Mouse (Mus musculus): ENCODE measurements around the gene Ankrd11. TPM values are rescaled to one million over a fixed set of nuclear protein-coding genes. Genes with fewer than 3 reads are reported as not detected.
A peak's percentile ranks its signal among the peaks of the same experiment; 100 is the strongest.
"Not testable (repeated sequence)": the region's sequence is repeated elsewhere in the genome, so short reads cannot be mapped to it uniquely, and the experiment has no call there.

The Ankrd11 gene
- total RNA-seq, 2 experiments from 2014 or later, result 60.3 to 62.1 TPM

DNA sequence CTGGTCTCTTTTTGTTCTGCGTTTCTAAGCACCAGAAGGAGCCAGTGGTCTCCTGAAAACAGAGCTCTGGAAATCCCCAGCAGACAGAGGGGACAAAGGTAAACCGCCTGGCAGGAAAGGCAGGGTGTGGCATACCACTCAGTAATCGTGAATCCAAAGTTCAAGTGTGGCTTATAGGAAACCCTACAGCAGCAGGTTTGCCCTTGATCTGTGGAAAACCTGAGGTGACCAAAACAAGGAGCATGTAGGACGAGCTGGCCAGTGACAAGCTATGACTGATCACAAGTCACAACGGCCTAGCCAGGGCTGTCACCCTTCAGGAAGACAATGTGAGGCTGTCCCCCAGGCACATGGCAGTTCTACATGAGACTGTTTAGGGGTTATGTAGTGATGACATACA lies 9.4 kb upstream of the Ankrd11 start:
- no peak for TF ChIP-seq CTCF (IDR thresholded peaks at IDR 0.05)
- Histone ChIP-seq H3K4me3 (no peak overlapping the region), H3K27ac (no peak overlapping the region)
- no peak for DNase-seq
- intact Hi-C loops (cut with DNase I), result no loop called here

DNA sequence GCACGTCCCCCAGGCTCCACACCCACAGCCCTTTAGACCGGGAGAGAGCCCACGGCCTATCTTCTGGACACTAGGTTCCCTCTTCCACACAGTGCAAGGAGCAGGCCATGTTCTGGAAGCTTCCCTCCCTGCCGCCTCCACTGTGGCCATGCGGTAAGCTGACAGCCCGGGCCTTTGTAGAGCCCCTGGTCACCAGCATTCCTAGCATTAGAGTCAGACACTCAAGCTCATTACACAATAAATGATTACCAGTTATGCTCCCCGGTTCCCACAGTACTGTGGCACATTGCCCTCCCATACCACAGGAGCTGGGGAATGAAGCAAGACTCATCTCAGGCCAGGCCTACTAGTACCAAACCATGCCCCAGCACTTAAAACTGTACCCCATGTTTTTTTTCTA lies 6.3 kb upstream of the Ankrd11 start:
- TF ChIP-seq CTCF (IDR thresholded peaks at IDR 0.05), result no peak
- Histone ChIP-seq H3K4me3 (no peak overlapping the region), H3K27ac (no peak overlapping the region)
- intact Hi-C loops (cut with DNase I), result no loop called here
- no peak for DNase-seq

DNA sequence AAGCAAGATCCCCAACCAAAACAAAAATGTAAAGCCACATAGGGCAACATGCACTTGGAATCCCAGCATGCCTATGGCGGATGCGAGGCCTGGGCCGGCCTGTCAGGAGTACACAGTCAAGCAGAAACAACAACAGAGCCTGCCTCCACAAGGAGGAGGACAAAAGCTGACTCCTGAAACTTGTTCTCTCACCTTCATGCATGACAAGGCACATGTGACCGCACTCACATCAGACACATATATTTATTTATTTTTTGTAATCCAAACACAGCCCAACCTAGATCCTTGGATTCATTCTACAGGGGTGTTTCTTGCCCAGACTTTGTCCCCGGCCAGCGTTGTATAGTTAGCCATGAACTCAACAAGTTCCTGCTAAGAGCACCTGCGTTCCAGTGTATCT lies 5.8 kb upstream of the Ankrd11 start:
- Histone ChIP-seq H3K27ac (no peak overlapping the region), H3K4me3 (no peak overlapping the region)
- DNase-seq, result no peak
- intact Hi-C loops (cut with DNase I), result loop anchor here (2.0 kb wide), 1 partner anchor 17 kb away; no protein-coding TSS in a partner anchor
- TF ChIP-seq CTCF (IDR thresholded peaks at IDR 0.05), result no peak

DNA sequence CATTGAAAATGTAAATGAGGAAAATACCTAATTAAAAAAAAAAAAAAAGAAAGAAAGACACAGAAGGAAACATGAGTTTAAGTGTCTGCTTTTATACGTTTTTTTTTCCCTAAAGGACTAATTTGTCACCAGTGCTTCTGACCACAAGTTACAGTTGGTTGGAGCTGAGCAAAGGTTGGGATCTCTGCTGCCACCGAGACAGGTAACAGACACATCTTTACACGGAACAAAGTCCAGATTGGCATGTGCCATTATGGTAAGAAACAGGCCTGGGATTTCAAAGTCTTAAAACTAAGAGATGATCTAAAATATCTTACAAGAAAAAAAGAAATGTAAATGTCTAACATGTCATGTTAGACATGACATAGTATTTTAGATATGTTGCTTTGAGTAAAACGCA lies 4.6 kb upstream of the Ankrd11 start:
- H3K27ac ChIP-seq, result no peak overlapping the region
- intact Hi-C loops (cut with DNase I), result loop anchor here (2.0 kb wide), 1 partner anchor 18 kb away; no protein-coding TSS in a partner anchor
- TF ChIP-seq CTCF (IDR thresholded peaks at IDR 0.05), result no peak
- no peak overlapping the region for H3K4me3 ChIP-seq
- DNase-seq, result no peak

DNA sequence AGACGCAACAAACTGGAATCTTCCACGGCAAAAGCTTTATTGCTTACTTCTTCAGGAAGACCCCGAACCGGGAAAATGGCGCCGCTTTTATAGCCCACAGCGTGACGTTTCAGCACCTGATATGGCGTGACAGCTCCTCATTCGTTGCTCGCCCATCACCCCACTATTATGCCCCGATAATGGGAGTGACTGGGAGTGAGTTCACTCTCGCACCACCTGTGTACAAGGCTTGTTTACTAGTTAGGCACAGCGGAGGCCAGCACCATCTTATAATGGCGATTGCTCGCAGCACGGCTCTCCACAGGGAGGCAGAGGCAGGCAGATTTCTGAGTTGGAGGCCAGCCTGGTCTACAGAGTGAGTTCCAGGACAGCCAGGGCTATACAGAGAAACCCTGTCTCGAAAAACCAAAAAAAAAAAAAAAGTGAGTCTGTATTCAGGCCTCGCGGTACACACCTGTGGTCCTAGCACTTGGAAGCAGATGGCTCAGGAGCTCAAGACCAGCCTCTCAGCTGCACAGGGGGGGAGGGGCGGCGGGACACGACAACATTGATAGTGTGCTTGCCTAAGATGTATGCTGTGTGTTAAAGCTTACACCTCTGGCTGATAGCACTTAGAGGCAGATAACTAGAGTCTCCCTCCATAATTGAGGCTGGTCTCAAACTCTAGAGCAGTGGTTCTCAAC lies 2.8 kb upstream of the Ankrd11 start:
- H3K27ac ChIP-seq; DNase-seq; H3K4me3 ChIP-seq; intact Hi-C loops (cut with DNase I): not testable (repeated sequence)

DNA sequence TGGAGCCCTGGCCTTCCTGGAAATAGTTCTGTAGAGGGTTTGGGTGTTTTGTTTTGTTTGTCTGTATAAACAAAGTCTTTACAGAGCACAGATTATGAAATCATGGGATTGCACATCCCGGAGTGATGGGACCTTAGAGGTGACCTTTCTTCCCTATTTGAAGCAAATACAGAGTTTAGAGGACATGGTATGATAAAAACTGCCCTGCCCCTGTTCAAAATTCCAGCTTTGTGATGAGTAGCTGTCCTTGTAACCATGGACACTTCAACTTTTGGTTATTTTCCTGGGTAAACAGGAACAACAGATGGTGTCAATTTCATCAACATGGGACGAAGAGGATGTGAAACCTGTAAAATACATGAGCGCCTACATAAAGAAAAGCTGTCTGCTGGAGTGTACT lies 1.9 kb upstream of the Ankrd11 start:
- no peak for TF ChIP-seq CTCF (IDR thresholded peaks at IDR 0.05)
- Histone ChIP-seq H3K27ac (peak overlapping the region; percentile 95; the same call in 1 of the 2 replicates), H3K4me3 (no peak overlapping the region; the same call in 1 of the 2 replicates)
- intact Hi-C loops (cut with DNase I), result no loop called here
- DNase-seq, result no peak

DNA sequence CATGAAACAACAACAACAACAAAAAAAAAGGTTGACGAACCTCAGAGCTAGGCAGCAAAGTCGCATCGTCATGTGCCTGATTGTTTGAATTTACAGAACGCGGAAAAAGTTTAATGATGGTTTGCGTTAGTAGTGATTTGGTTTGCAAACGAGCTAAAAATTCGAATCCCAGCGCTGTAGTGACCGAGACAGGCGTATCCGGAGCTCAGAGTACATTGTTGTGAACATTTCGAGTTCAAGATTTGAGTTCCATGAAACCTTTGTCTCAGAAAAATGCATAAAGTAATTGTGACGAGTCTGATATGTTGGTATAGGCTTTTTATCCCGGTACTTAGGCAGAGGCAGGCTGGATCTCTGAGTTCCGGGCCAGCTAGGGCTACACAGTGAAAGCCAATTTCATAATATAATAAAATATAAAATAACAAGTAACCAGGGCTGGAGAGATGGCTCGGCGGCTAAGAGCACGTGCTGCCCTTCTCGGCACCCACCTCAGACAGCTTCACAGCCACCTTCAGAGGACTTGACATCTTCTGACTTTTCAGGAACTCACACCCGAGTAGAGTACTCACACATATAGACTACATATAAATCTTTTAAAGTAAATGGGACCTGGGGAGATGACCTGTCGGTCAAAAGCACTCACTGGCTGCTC lies 1.0 kb upstream of the Ankrd11 start:
- DNase-seq, result no peak
- intact Hi-C loops (cut with DNase I), result loop anchor here (1.0 kb wide), 1 partner anchor 137 kb away; no protein-coding TSS in a partner anchor
- TF ChIP-seq CTCF (IDR thresholded peaks at IDR 0.05), result no peak
- Histone ChIP-seq H3K4me3 (peak overlapping the region; percentile 81), H3K27ac (peak overlapping the region; percentile 95)

DNA sequence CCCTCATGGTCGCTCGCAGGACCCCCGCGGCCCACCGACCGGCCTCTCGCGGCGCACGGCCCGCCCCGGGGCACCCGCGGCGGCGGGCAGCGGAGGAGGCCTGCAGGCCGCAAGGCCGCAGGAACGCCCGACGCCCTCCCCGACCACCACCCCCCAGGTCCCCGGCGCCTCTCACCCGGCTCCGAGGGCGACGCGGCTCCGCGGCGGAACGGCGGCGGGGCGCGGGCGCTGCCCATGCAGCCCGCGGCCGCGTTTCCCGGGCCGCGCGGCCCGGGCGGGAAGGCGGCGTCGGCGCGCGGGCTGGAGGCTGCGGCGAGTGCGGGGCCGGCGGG lies 337 bp downstream of the Ankrd11 start:
- intact Hi-C loops (cut with DNase I), result loop anchor here (1.0 kb wide), 1 partner anchor 135 kb away; no protein-coding TSS in a partner anchor
- peak; percentile 63 for DNase-seq
- TF ChIP-seq CTCF (IDR thresholded peaks at IDR 0.05), result no peak
- Histone ChIP-seq H3K27ac (peak overlapping the region; percentile 95), H3K4me3 (peak overlapping the region; percentile 98)

DNA sequence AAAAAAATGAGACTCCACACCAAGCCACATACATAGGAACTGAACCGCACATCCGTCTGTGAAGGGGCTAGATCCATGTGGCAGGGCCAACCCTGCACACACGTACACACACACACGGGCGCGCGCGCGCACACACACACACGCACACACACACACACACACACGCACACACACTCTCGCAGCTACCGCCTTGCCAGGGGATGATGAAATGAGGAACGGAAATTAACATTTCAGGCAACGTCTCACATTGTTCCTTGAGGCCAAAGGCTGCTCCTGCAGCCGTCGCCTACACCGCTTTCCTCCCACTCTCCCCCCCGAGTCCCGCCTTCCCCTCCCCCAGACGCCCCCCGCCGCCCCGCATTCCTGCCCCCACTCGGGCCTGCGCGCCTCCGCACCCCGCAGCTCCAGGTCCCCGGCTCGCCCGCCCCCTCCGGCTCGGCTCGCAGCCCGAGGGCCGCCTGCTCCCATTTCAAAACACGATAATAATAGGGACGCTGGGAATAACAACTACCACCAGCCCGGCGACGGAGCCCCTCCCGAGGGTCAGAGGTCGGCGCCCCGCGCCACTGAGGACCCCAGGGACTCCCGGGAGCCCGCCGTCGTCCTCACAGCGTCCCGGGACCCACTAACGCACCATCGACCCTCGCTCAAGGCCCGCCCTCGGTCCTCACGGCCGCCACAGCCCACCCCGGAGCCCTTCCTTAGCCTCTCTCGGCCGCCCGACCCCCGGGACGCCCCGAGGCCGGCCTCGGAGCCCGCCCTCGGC lies 886 bp downstream of the Ankrd11 start:
- DNase-seq, result peak; percentile 80
- Histone ChIP-seq H3K27ac (peak overlapping the region; percentile 95), H3K4me3 (peak overlapping the region; percentile 98)
- intact Hi-C loops (cut with DNase I), result no loop called here
- no peak for TF ChIP-seq CTCF (IDR thresholded peaks at IDR 0.05)

DNA sequence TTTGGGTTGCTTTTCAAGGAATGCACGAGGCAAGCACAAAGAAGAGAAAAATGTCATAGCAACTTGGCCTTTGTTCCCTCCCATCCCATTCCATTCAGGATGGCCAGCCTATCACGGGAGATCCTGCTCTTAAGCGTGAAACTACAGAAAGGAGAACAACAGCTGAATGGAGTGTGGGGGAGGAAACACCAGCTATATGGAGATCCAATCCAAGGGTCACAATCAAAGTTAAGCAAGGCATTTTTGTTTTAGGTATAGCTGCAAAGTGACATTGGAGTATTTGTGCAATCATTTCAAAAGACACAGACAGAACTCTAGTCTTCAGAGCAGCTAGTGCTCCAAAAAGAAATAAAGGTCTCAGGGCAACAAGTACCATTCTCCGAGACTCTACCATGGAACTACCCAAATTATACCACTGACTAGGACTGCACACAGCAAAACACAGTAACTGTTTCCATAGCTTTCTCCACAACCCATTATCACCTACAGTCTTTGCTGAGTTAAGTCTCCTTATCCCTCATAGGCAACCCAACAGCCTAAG lies 1.9 kb downstream of the Ankrd11 start:
- DNase-seq, result no peak
- Histone ChIP-seq H3K27ac (peak overlapping the region; percentile 95), H3K4me3 (peak overlapping the region; percentile 98)
- intact Hi-C loops (cut with DNase I), result no loop called here
- no peak for TF ChIP-seq CTCF (IDR thresholded peaks at IDR 0.05)

DNA sequence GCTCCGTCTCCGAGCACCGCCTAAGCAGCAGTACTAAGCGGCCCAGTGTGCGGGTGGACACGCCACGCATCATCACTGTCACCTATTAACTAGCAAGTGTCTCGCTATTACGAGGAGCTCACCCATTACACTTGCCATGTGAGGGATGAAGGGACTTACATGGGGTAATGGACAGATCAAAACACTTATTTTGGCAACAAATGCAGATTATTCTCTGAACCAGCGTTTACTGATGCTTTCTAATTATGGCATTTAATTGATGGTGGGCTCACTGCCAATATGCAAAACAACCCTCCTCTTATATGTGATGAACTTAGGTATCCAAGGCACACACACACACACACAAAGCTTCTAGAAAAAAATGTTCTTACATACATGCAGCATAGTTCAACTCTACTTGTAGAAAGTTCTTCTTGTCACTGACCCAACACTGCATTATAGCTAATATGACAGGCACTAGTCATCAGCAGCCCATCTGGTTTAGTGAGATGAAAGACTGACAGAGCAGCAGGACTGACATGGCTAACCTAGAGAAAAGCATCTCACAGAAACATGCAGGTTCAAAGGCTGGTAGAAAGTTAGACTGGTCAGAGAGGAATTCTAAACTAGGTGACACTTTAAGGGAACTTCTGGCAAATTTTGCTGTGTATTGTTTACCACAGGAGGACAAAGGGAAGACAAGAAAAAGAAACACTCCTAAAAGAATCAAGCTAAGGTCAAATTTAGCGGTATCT lies 2.5 kb downstream of the Ankrd11 start:
- DNase-seq, result no peak
- Histone ChIP-seq H3K4me3 (peak overlapping the region; percentile 98; the same call in 1 of the 2 replicates), H3K27ac (peak overlapping the region; percentile 95)
- intact Hi-C loops (cut with DNase I), result loop anchor here (5.0 kb wide), 1 partner anchor 52 kb away; no protein-coding TSS in a partner anchor
- TF ChIP-seq CTCF (IDR thresholded peaks at IDR 0.05), result no peak

DNA sequence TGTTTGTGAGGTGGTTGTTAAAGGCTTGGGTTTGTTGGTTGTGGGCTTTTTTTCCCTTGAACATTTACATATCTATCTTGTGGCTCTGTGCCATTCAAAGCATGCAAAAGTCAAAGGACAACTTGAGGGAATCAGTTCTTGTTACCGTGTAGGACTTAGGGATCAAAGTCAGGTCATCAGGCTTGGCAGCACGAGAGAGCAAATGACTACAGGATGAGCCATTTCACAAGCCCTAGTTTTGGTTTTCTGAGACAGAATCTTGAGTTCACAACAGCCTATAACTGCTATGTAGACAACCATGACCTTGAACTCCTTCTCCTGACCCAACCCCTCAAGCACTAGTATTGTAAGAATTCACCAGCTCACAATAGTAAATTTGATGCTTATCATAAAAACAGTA lies 3.7 kb downstream of the Ankrd11 start:
- H3K4me3 ChIP-seq, result no peak overlapping the region
- H3K27ac ChIP-seq, result peak overlapping the region; percentile 1; the same call in 1 of the 2 replicates
- TF ChIP-seq CTCF (IDR thresholded peaks at IDR 0.05), result no peak
- intact Hi-C loops (cut with DNase I), result loop anchor here (5.0 kb wide), 1 partner anchor 51 kb away; no protein-coding TSS in a partner anchor
- no peak for DNase-seq

Data from gastrocnemius, adult 2 months (tissue).